13 mouse cellular contexts compared by ENCODE assay signal in the genomic region with DNA sequence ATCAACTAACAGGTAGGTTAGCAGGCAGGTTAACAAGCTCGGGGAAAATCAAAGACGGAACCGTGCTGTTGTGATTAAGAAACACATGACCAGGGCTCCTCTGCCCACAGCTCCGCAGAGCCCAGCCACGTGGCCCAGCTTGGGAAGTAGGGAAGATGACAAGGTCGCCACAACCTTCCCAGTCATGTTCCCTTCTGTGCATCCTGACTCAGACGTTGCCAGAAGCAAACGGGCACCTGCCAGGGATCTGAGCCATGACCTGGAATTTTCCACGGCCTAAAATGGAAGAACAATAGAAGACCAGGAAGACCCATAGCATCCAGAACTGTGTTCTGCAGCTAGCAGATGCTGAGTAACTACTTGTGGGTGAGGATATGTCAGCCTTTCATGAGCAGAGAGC. TPM values are rescaled to one million over a fixed set of nuclear protein-coding genes. Genes with fewer than 3 reads are reported as not detected.
A peak's percentile ranks its signal among the peaks of the same experiment; 100 is the strongest.
DNase-seq lines count a peak whose midpoint lies in the region; ATAC-seq and TF ChIP-seq lines count a peak whose summit lies in the region.
"Had no signal": no experiment of that assay in that cellular context is flagged by ENCODE, and none has a peak within 500 bp of the region (broad histone marks: within the 10 kb centered on the region; RNA-seq: fewer than 3 reads in every experiment).

No protein-coding gene starts in this region.

- TF ChIP-seq CTCF in cortical plate, adult 2 months (IDR thresholded peaks at IDR 0.05; ENCODE audit: extremely low read depth, insufficient read depth, low read length) = no peak
- TF ChIP-seq CTCF in olfactory bulb, adult 2 months (IDR thresholded peaks at IDR 0.05; ENCODE audit: insufficient read depth, low read depth, low read length) = no peak

- ATAC-seq in cerebellum, adult (ENCODE audit: insufficient number of reproducible peaks, low FRiP score, low TSS enrichment) = peak; percentile 85
- ATAC-seq in megakaryocyte, adult 5-6 weeks (ENCODE audit: poor library complexity, severe bottlenecking) = no peak

- peaks cover 71% of the 10 kb centered on the region for H3K36me3 ChIP-seq in megakaryocyte, embryonic 14.5 days (replicated peaks; ENCODE audit: low read length)
- no peaks in the 10 kb centered on the region for H3K36me3 ChIP-seq in limb, embryonic 10.5 days
- H3K36me3 ChIP-seq: hindbrain, embryonic 13.5 days; midbrain, embryonic 12.5 days; neural tube, embryonic 12.5 days had no signal

- no peaks in the 10 kb centered on the region for H3K9me3 ChIP-seq in megakaryocyte, embryonic 14.5 days
- H3K9me3 ChIP-seq in limb, embryonic 10.5 days (replicated peaks) = no peaks in the 10 kb centered on the region
- H3K9me3 ChIP-seq: hindbrain, embryonic 13.5 days; midbrain, embryonic 12.5 days; neural tube, embryonic 12.5 days had no signal

- no peak for TF ChIP-seq POLR2A in cortical plate, adult 2 months (IDR thresholded peaks at IDR 0.05; ENCODE audit: extremely low read depth, insufficient read depth, low read length)
- TF ChIP-seq POLR2A in olfactory bulb, adult 2 months (IDR thresholded peaks at IDR 0.05; ENCODE audit: insufficient read depth, low read depth, low read length) = no peak

- H3K27ac ChIP-seq in cortical plate, adult 2 months (ENCODE audit: insufficient read depth, low read length) = peak overlapping the region; percentile 53
- H3K27ac ChIP-seq in olfactory bulb, adult 2 months (ENCODE audit: insufficient read depth, low read depth, low read length) = peak overlapping the region; percentile 50
- H3K27ac ChIP-seq in limb, embryonic 10.5 days = no peak overlapping the region
- H3K27ac ChIP-seq: hindbrain, embryonic 13.5 days; midbrain, embryonic 12.5 days; neural tube, embryonic 12.5 days had no signal

- no peak for DNase-seq in cerebellum, postnatal 4 days (ENCODE audit: low spot score in 2 of 2)
- DNase-seq in limb, embryonic 10.5 days (ENCODE audit: low spot score) = no peak
- DNase-seq in gastrocnemius, postnatal 36 days = no peak
- DNase-seq: embryo, embryonic 11 days; lung, adult 18-20 months had no signal

- H3K27me3 ChIP-seq in megakaryocyte, embryonic 14.5 days (replicated peaks) = no peaks in the 10 kb centered on the region
- H3K27me3 ChIP-seq in limb, embryonic 10.5 days (ENCODE audit: low read depth, poor library complexity, severe bottlenecking) = no peaks in the 10 kb centered on the region
- H3K27me3 ChIP-seq: hindbrain, embryonic 13.5 days; neural tube, embryonic 12.5 days had no signal

- intact Hi-C loops in gastrocnemius, postnatal 36 days (cut with DNase I) = no loop called here

- WGBS in olfactory bulb, adult 2 months = 56% methylated on average over 9 of the region's 9 CpGs
- 79% methylated on average over 9 of the region's 9 CpGs for WGBS in limb, embryonic 10.5 days

- peaks cover 96% of the 10 kb centered on the region for H3K4me1 ChIP-seq in megakaryocyte, embryonic 14.5 days
- peaks cover 23% of the 10 kb centered on the region for H3K4me1 ChIP-seq in cortical plate, adult 2 months (ENCODE audit: control insufficient read depth, insufficient read depth, low read length)
- peaks cover 36% of the 10 kb centered on the region for H3K4me1 ChIP-seq in olfactory bulb, adult 2 months (ENCODE audit: control insufficient read depth, insufficient read depth, low read length)
- peaks cover 22% of the 10 kb centered on the region for H3K4me1 ChIP-seq in limb, embryonic 10.5 days

- peak overlapping the region; percentile 67 for H3K4me3 ChIP-seq in megakaryocyte, embryonic 14.5 days (replicated peaks)
- no peak overlapping the region for H3K4me3 ChIP-seq in cortical plate, adult 2 months (ENCODE audit: insufficient read depth, low read length)
- H3K4me3 ChIP-seq in olfactory bulb, adult 2 months (ENCODE audit: insufficient read depth, low read depth, low read length) = no peak overlapping the region
- no peak overlapping the region for H3K4me3 ChIP-seq in limb, embryonic 10.5 days
- H3K4me3 ChIP-seq: hindbrain, embryonic 13.5 days; midbrain, embryonic 12.5 days; neural tube, embryonic 12.5 days had no signal

RNA-seq across cellular contexts. Expression of a gene that starts 32.5 kb away (rescaled TPM):
- polyA plus RNA-seq in megakaryocyte, embryonic 14.5 days (2012; ENCODE audit: insufficient read depth, low replicate concordance) = 5.5 and 23.4 TPM in 2 replicates
- 10.8 and 16.8 TPM in 2 replicates for total RNA-seq in megakaryocyte, adult 5-6 weeks (2015)
- total RNA-seq in megakaryocyte, adult 5-6 weeks (2017) = 4.9 and 7.2 TPM in 2 replicates
- polyA plus RNA-seq in cortical plate, adult 2 months (2012; rRNA removed) = 39.7 and 42.1 TPM in 2 replicates
- polyA plus RNA-seq in olfactory bulb, adult 2 months (2012; ENCODE audit: insufficient read depth, insufficient read length, low replicate concordance, missing spikeins) = not detected in 2 replicates
- polyA plus RNA-seq in limb, embryonic 10.5 days (2016; fragmentation: Nextera tagmentation; extraction: Ambion mirVana) = 0.13 and 0.23 TPM in 2 replicates
- 1 to 10 TPM; 4.3 to 5.9 TPM for total RNA-seq in gastrocnemius, postnatal 36 days (2021)
